Mouse (Mus musculus): Measurements from ENCODE around the gene Gsap.
"Not testable (repeated sequence)": the region's sequence is repeated elsewhere in the genome, so short reads cannot be mapped to it uniquely, and the experiment has no call there.

Gene Gsap

DNA sequence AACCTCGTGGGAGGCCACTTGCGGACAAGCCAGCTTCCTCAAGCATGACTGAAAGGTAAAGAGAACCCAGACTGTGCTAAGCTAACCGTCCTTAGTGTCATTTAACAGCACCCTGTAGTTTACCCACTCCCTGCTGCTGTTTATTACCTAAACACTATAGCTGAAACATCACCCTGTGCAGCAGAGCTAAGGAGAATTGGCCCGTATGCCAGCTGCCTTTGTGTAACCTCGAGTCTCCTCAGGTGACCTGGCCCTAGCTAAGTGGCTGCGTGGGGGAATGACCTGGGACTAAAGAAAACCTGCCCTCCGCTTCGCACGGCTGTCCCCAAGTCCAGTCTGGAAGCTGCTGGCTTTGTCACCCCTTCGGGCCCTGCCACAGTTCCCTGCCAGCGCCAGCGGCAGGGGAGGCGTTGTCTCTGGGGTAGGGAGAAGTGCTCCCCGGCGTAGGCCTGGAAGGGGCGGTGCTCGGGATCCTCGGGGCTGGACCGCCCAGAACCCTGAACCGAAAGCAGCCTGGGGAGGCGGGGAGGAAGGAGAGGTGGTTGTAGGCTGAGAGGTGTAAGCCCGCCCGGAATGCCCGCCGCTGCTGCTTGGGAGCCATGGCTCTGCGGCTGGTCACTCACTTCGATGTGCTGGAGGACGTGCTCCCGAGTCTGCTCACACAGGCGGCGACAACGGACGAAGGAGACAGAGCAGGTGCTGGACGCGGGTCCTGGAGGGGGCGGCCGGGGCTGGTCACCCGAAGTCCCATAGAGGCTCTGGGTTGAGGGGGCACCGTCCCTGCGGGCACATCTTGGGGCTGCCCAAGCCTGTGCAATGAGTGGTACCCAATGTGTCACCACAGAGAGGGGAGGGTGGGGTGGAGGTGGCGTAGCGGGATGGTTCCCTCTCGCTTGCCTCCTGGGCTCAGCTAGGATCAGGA lies at the start of gene Gsap:
Gene Gsap (plus strand): TSS at position 492 of the 922 bp plus-strand sequence.
- peak; percentile 79 for DNase-seq

DNA sequence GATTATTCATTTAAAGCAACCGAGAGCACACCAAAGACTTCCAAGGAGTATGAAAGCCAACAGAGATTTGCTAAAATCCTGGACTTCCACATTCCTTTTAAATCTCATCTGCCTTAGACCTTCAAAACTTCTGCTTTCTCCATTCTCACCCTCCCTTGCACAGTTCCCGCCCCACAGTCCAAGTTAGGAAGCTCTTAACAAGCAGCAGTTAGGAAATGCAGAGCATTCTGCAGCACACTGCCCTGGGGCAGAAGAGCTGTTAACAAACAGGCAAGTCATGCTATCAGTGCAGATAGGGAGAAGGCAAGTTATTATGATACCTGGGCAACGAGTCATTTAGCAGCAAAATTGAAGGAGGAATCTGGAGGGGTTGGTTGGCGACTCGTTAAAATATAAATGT lies 49.5 kb upstream of the Gsap start:
- DNase-seq: no peak

DNA sequence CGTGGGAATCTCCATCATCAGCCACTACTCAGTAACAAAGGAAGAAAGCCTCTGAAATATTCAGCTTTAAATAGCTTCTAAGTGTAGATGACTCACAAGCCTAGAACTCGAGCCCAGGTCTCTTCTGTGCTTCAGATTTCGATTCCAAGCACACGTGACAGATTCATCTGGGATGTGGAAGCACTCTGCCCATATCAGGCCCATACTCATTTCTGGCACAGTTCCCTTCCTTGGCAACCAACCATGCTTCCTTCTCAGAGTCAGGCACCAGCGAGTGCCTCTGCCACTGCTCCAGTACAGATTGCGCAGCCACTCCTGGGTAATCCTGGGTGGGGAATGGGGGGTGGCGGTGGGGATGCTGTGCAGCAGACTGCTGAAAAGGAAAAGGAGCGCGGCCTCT lies 46.5 kb upstream of the Gsap start:
- peak; percentile 58 for DNase-seq

DNA sequence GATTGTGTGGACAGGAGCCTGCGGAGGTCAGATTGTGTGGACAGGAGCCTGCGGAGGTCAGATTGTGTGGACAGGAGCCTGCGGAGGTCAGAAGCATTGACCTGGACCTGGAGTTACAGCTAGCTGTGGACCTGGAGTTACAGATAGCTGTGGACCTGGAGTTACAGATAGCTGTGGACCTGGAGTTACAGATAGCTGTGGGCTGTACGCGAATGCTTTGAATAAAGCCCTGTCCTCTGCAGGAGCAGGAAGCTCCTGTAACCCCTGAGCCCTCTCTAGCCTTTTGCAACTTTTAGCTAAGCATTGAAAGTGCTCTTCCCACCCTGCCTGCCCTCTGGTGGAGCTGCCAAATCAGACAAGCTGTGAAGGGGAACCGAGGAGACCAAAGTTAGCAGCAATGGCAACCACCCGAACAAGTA lies 44.9 kb upstream of the Gsap start:
- peak; percentile 61 for DNase-seq

DNA sequence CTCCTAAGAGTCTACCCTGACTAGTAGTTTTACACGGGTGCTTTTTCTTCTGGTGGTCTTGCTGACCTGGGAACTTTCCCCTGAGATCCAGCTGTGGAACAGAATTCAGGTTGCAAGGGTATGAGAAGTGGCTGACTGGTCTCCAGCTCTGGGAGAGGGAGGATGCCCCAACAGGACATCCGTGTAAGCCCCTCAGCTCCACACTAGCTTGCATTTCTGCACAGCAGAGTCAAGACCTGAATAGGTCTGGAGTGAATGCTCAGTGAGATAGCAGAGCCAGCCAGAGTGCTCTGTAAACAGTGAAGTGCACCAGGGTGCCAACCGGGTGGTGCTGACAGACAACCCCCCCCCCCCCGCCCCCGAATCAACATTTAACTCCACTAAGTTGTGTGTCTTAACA lies 44.4 kb upstream of the Gsap start:
- no peak for DNase-seq

DNA sequence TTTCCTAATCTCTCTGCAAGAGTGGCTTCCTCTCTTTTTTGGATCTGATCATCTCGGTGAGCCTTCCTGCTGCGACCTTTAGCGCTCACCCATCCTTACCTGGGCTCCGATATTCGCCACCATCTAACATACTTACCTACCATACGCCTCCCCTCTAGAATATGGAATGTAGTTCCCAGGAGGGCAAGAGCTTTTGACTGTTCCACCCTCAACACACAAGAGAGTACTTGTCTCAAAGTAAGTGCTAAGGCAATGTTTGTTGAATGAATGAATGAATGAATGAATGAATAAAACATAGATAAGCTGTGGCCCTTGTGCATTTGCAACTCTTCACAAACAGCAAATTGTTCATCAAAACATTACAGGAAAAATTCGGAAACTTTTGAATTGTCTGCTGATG lies 43.0 kb upstream of the Gsap start:
- DNase-seq: no peak

DNA sequence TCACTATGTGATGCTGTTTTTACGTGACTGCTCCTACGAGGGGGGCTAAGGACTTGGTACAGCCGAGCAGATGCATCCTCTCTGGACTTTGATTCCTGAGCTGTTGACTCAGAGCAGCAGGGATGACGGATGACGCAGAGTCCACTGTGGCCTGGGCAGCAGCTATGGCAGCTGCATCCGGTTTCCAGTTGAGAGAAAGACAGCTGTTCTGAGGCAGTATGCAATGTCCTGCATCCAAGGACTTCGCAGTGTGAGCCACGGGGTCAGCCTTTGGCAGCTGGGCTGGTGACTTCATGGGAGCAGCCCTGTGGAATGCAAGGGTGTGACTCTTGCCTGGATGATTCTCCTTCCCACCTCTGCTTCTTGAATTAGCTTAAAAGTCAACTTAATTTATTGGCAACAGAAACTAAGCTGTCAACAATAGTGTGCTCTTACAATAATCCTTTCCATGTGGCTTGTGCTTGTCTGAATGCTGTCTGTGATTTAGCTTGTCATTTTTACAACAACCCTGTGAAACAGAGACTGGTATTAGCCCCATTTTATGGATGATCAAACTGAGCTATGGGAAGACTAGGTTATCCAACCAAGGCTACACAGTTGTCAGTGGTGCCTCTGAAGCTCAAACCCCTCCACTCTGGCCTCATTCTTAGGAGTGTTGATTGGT lies 41.4 kb upstream of the Gsap start:
- peak; percentile 82 for DNase-seq

DNA sequence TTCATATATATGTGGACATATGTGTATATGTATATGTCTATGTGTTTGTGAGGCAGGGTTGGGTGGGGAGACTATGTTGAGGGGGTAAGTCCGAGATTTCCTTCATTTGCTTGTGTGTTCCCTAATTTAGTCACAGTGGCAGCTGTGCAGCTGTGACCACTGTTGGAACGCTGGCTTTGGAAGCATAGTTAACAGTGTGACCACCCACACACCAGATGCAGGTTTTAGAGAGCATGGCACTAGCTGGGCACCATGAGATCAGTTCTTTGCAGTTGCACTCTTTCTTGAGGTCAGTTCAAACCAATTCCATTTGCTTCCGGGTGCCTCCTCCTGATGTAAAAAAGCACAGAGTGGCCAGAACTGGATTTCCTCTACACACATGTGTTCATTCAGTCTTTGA lies 37.7 kb upstream of the Gsap start:
- DNase-seq: no peak

DNA sequence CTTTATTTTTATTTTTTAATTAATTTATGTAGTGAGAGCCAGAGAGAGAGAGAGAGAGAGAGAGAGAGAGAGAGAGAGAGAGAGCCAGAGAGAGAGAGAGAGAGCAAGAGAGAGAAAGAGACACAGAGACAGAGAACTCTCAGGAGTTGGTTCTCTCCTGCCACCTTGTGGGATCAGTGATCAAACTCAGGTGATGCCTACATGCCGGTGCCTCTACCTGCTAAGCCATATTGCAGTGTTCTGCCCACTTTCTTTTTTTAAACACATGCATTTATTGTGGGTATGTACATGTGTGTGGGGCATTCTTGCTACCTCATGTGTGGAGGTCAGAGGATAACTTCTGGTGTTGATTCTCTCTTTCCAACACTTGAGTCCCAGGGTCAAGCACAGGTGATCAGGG lies 32.4 kb upstream of the Gsap start:
- no peak for DNase-seq

DNA sequence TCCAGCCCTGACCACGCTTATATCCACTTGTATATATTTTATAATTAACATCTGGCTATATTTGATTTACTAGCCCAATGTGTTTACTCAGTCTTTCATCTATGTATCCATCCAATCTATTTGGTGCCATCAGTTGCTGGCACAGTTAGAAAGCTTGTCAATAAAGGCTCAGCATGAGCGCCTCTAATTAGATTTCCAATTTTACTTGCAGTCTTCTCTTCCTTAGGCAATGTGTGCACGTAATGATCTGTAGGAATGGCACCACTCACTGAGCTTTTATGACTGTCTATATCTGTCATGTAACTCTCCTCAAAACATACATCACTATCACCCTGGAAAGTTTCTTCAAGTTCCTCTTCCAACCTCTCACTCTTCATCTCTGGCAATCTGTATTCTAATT lies 29.3 kb upstream of the Gsap start:
- DNase-seq: no peak

DNA sequence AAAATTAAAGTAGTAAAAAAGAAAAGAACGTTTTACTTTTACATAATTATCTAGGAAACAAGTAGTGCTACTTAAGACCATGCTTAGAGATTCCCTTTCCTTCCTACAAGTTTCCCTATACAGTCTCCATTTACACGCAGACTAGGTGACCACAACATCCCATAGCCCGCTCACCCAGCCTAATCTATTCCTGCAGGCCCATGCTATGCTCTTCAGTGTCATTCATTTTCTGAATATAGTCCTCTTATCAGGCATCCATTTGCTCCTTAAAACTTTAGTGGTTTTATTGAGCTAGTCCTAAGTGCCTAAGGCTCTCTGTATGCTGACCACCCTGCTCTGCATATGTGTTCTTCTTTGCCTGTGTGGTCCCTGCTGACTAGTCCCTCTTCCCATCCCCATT lies 26.5 kb upstream of the Gsap start:
- DNase-seq: no peak

DNA sequence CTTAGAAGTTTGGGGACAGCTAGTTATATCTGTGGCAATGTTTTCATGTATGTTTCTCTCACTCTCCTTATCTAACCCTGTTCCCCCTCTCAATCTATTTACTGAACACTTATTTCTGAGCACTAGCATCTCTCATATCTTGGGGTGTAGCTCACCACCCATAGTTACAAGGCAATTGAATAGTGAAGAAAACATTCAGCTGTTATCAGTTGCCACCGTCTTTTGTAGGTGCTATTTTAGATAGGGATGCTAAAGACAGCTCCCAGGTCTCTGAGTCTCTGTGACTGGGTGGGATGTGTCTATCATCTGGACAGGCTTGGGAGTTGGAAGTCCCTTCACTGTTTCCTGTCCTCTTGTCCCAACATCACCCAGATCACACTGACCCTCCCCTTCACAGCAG lies 25.3 kb upstream of the Gsap start:
- DNase-seq: no peak

DNA sequence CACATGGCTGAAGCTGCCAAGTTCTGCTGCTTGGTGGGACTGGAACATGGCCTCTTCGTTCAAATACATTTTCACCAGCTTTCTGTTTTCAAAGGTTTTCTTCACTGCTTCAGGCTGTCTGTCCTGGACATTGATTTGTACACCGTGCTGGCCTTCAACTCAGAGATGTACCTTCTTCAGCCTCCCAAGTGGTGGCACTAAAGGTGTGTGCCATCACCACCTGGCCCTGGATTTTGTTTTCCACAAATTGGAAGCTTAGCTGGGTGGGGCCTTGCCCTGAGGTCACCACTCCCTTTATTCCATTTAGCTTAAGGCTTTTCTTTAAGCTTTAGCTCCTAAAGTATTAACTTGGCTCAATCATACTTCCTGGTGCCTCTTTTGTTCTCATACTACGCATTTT lies 22.6 kb upstream of the Gsap start:
- no peak for DNase-seq

DNA sequence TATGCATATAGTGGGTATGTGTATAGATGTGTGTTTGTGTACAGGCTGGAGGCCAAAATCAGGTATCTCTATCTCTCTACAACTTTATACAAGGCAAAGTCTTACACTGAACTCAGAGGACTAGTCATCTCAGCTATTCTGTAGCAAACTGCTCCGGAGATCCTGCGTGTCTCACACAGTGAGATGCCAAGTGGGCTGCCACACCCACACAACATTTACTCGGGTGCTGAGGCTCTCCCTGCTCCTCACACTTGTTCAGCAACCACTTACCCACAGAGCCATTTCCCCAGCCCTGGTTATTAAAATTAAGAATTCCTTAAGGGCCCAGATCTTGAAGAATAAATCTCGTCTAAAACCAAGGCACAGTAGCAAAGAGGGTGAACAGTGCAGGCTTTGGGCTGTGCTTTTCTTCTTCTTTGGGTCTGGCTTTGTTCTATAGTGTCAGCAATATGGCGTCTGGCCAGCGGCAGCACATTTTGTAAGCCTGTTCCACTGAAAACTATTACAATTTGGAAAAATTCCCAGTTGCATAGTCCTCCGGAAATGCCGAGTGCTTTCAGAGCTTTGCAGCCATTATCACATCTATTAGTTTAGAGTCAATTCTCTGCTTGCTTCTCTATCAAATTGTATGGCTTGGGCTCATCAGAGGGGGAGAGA lies 17.2 kb upstream of the Gsap start:
- peak; percentile 75 for DNase-seq

DNA sequence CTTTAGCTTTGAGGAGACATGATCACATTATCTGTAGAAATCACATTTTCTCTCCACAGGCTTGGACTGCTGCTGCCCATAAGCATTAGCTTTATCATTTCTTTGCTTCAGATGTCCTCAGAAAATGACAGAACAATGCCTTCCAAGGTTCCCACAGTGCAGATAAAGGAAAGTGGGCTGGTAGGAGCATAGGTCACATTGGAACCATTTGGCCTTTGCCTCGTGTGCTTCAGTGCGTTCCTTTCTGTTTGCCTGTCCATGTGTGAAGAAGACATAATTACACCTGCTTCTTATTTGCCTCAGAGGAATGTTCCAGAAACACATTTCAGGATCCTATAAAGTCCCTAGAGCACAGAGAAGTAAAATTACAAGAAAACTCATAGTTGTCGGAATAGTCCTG lies 16.7 kb upstream of the Gsap start:
- DNase-seq: no peak

DNA sequence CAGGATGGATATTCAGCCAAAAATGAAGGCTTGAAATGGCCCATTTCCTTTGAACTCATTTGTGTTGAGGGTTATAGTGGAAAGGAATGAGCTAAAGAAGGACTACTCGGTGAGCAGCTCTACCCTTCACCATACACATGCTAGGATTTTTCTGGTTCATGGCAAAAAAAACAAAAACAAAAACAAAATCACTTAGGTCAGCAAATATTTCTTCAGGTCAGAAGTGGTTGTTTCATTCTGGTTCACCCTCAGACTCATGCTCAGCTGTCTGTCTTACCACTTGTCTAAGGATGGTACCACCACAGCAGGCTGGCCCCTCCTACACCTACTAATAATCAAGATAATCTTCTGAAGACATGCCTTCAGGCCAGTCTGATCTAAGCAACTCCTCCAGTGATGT lies 16.2 kb upstream of the Gsap start:
- no peak for DNase-seq

DNA sequence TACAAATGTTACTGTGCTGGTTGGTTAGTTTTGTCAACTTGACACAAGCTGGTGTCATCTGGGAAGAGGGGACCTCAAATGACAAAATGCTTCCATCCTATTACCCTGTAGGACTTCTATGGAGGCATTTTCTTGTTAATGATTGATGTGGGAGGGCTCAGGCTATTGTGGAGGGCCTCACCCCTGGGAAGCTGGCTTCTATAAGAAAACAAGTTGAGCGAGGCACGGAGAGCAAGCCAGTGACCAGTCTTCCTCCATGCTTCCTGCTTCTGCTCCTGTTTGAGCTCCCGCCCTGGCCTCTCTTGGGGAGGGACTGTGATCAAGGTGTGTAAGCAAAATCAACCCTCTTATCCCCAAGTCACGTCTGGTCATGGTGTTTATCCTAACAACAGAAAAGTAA lies 15.6 kb upstream of the Gsap start:
- DNase-seq: no peak

DNA sequence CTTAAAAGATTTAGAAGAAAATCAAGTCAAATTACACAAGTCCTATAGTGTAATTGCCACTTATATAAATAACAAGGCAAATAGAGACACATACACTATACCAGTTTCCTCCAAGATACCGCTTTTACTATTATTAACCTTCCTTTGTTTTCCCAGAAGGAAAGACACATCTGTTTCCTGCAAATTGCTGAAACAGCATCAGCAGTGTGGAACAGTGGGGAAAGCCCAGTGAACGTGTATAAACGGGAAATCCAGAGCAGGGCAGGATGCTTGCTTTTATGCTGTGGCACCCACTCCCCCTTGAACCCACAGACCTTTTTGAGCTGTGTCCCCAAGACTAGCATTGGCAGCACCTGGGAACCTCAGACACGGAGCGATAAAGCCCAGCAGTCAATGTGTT lies 15.2 kb upstream of the Gsap start:
- no peak for DNase-seq

DNA sequence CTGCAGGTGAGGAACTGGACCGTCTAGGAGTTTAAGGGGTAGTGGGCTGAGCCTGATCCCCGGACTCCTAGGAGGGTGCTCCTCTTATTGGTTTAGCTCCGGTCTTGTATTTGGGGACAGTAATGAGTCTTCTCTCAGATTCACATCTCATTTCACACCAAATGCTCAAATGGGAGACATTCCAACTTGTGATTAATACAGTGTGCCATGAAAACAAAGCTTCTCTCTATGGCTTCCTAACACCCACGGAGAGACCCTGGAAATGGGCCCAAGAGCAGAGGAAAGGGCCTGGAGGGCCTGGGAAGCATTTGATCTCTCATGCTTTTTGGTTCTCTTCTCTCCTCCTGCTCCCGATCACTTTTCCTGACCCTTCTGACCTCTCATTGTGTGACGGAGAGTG lies 14.7 kb upstream of the Gsap start:
- no peak for DNase-seq

DNA sequence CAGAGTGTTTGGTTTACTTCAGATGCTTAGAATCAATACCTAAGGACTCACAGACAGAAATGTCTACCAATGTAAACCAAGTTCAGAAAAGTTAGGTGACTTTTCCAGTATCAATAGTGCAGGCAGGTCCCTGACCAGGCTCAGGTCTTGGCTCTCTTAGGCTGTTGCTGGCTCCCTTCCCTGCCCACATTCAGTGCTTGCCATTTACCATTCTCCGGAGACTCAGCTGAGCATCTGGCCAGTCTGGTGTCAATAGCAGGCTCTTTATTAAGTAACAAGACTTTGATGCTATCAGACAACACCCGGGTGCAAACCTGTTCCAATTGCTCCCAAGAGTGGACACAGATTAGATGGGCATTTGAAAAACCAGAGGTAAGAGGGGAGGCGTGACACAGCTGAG lies 13.7 kb upstream of the Gsap start:
- DNase-seq: no peak

DNA sequence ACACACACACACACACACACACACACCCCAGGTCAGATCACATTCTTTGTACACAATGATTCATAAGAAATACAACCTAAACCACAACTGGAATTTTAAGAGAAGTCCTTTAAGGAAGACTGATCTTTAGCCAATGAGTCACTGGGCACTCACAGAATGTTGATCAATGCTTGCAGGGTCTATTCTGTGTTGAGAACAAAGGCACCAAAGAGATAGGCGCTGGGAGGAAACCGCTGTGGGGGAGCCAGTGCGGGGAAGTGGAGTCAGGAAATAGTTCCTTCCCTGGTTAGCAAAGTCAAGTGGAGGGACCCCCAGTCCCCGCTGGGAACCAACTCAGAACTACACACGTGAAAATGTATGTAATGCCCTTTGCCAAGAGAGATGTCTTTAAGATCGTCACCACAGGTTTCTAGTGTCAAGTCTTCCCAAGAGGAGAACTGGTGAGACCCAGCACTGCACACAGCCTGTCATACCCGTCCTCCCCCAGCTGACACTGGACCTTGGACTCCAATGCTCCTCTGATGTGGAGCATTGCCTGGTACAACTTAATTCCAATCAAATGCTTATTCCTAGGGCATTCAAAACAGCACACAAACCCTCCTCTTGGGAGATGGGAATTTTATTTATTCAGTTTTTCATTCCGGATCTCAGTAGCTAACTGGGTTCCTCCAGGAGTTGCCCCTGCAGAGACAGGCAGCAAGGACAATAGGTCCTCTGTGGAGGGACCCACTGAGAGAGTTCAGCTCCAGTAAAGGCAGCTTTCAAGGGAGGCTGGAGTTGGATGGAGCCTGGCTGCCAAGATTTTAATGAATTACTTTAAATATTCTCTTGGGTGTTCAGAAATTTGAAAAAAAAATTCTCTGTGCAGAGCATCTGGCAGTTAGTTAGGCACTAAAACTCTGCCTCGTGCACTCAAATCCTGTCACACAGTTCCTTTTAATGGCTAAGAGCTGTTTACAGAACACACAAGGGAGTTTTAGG lies 10.6 kb upstream of the Gsap start:
- no peak for DNase-seq

DNA sequence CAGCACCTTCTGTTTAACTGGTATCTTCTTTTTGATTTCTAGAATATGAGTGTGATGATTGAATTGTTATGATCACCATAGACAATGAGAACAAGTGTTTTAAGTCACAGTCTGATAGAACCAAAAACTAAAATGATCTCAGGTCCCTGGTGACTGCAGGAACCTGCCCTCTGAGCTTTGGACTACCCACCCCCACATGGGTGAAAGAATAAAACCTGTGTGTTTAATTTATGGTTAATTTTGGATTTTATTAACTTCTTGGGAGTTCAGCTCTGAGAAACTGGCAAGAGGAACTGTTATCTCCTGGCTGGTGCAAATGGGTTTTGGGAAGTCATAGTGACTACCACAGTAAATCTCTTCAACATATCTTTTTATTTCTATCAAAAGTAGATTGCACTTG lies 6.6 kb upstream of the Gsap start:
- DNase-seq: no peak

DNA sequence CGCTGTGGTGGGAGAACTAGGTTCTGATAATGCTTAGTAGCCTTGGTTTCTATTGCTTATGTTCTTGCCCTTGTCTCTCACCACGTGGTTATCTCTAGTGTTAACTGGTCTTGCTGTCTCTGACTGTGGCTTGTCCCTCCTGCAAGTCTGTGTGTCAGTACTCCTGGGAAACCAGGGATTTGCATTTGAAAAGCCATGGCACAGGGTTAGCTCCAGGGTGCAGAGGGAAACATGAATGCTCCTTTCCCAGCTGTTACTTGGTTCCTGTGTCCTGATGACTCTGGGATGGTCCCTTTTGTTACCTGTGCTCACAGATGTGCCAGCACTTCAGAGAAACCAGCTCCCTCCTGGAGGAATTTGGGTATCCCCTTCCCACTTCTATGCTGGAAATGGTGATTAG lies 3.0 kb upstream of the Gsap start:
- not testable (repeated sequence) for DNase-seq
